Mouse (Mus musculus) spleen, postnatal 36 days (tissue): ENCODE measurements around the gene Sema4b.
A peak's percentile ranks its signal among the peaks of the same experiment; 100 is the strongest.

Source experiments
- DNase-seq, 2 experiments: peaks; one replicate each; pipeline ENCODE4 v3.0.0; 2022; ENCODE audit warnings: low spot score in 2 of 2, mixed read lengths in 1 of 2

The Sema4b gene

DNA sequence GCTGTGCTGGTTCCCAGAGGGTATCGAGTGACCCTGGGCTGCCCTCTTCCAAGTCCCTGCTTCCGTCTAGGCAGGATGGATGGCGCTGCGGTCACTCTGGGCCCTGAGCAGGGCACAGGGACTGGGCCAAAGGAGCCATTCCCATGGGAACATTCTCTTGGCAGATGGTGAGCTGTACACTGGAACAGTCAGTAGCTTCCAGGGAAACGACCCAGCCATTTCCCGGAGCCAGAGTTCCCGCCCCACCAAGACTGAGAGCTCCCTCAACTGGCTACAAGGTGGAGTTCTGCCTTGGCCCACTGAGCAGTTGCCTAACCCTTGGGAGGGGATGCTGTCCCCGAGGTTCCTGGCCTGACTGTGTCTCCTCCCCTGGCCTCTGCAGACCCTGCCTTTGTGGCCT lies 29.9 kb downstream of the Sema4b start:
- no peak for DNase-seq

DNA sequence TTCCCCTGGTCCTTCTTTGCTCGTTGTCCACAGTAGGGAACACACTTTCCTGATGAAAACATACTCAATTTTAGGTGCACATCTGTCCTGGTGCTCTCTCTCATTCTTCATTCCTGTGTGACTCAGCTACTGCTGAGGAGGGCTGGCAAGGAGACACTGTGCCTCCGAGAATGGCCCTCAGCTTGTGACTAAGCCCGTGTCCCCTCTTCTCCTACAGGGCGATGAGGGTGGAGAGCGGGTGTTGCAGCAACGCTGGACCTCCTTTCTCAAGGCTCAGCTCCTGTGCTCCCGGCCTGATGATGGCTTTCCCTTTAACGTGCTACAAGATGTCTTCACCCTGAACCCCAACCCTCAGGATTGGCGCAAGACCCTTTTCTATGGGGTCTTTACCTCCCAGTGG lies 32.0 kb downstream of the Sema4b start:
- DNase-seq, result no peak

DNA sequence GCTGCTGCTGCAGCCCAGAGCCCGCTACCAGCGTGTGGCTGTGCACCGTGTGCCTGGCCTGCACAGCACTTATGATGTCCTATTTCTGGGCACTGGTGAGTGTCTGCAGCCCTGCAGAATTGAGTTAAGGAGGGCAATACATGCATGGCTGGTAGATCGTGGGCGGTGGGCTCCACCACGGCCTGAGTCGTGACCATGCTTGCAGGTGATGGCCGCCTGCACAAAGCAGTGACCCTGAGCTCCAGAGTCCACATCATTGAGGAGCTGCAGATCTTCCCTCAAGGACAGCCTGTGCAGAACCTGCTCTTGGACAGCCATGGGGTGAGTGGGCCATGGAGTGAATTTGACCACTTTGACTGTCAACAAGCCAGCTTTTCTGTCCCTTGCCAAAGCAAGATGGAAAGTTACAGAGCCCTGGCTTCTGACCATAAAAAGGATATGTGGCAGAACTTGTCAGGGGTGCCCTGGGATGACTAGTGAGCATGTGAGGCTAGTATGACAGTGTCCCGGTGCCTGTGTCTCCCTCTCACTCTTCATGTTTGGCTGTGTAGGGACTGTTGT lies 33.7 kb downstream of the Sema4b start:
- DNase-seq, result no peak

DNA sequence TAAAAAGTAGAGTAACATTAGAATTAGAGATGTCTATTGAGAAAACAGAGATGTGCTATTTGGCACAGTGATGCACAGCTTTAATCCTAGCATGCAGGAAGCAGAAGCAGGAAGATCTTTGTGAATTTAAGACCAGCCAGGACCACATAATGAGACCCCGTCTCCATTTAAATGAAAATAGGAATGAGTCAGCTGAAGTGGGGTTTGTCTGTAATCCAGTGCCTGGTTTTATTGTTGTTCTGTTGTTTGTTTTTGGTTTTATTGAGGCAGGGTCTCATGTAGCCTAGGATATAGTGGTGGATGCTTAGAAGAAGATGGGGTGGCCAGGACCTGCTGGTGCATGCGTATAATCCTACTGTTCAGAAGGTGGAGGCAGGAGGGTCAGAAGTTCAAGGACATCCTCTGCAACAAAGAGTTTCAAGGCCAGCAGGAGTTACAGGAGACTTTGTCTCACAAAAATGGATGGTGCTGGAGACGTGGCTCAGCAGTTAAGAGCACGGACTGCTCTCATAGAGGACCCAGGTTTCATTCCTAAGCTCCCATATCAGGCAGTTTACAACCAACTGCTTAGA lies 34.6 kb downstream of the Sema4b start:
- no peak for DNase-seq

DNA sequence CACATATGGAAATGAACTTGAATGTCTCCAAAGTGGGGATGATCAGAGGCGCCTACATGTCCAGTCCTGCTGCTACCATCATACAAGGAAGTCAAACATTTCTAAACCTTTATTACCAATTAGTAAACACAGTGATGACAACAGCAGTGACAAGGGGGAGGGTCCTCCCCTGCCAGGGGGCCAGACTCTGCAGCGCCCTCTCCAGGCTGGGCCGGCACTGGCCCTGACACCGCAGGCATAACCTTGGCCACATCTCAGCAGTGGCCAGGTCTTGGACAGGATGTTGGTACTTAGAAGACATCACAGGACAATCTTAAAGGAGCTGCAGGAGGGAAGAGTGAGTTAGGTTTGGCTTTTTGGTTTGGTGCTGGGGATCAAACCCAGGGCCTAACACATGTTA lies 40.4 kb downstream of the Sema4b start:
- DNase-seq, result no peak

DNA sequence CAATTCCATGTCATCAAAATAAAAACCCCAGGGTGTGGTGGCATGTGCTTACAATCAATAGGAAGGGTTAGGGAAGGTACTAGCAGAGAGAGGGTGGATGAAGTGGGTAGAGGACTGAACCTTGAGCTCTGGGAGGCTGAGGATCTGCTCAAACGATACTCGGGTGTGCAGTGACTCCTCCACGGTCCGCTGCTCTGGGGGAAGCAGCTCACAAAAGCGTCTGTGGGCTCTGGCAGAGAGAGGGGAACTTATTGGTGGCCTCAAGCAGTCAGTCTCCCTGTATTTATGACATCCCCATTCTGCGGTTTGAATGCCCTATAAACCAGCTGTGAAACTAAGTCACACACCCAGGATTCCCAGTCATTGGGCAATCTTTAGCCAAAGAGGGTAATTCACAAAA lies 43.6 kb downstream of the Sema4b start:
- DNase-seq, result peak; percentile 47 to 65

DNA sequence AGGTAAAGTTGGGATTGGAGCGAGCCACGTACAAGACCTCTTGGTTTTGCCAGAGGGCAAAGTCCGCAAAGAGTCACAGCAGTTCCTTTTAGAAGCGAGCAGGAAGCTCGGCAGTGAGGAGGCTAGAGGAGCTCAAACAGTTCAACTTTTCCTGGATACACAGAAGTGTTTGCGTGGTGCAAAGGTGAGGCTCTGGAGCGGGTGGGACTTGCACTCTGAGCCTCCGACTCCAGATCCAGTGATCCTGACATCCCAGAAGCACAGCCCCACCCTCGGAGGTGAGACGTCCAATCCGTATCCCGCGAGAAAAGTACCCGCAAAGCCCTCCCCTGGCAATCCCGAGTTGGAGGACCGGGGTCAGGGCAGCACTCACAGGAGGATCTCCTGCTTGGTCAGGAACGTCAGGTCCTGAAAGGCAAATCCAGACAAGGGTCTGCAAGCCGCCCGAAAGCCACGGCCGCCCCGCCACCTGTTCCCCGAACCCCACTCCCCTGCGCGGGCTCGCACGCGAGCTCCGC lies 45.4 kb downstream of the Sema4b start:
- DNase-seq, result no peak

DNA sequence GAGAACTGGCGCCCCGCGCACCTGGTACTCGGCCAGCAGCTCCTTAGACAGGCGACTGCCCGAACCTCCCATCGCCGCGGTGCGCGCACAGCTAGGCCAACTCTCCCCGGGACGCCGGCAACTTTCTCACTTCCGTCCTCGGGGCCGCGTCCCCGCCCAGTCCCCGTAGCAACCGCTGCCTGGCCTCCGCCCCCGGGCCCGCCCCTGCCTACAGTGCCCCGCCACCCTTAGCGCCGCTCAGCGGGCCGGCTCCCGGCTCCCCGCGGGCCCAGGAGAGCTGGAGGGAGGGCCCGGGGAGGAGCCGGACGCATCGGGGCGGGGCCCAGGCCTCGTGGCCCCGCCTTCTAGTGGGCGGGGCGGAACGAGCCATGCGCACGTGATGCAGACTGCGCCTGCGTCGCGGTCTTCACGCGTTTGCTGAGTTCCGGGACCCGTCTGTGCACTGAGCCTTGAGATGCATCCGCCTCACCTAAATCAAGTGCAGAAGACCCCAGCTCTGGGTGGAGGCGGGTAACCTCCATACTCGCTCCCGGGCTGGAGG lies 45.9 kb downstream of the Sema4b start, which contains the start of the genes Cib1 and Gdpgp1:
Cib1 (minus strand) TSS at position 325 of the 541 bp plus-strand sequence.
Gdpgp1 (plus strand) TSS at position 377 of the 541 bp plus-strand sequence.
- peak; percentile 98 to 99 for DNase-seq

DNA sequence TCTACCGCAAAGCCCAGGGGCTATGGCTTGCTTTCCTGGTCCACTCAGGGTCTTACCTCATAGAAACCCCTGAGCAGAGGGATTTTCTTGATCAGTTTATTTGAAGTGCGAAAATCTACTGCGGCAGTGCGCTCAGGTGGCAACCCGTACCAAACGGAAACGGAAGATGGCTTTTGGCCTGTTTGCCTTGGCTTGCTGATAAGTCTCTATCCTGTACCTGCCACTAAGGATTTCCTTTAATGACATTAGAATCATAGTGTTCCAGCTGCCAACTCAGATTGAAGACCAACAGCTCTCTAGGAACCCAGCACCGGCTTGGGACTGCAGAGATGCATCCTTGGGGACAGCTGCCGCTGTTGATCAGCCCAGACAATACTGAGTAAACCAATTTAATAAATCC lies 47.2 kb downstream of the Sema4b start:
- no peak for DNase-seq

DNA sequence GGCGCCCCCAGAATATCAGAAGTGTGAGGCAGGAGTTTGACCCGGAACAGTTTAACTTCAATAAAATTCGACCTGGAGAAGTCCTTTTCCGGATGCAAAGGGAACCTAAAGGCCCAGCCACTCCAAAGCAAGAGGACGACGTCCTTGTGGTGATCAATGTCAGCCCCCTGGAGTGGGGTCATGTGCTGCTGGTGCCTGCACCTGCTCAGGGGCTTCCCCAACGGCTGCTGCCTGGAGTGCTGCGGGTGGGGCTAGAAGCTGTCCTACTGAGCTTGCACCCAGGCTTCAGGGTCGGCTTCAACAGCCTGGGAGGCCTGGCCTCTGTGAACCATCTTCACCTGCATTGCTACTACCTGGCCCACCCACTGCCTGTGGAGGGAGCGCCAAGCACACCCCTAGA lies 51.9 kb downstream of the Sema4b start:
- DNase-seq, result no peak

DNA sequence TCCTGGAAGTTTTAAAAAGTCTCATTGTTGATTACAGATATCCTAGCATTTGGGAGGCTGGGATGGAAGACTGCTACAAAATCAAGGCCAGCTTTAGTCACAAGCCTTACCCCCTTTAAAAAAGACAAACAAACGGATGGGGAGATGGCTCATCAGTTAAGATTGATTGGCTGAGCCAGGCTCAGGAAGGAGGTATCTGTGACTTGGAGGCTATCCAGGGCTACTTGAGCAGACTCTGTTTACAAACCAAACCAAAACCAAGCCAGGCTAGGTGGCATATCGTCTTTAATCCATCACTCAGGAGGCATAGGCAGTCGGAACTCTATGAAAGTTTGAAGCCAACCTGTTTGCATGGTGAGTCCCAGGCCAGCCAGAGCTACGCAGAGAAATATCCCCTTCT lies 55.0 kb downstream of the Sema4b start:
- DNase-seq, result no peak

DNA sequence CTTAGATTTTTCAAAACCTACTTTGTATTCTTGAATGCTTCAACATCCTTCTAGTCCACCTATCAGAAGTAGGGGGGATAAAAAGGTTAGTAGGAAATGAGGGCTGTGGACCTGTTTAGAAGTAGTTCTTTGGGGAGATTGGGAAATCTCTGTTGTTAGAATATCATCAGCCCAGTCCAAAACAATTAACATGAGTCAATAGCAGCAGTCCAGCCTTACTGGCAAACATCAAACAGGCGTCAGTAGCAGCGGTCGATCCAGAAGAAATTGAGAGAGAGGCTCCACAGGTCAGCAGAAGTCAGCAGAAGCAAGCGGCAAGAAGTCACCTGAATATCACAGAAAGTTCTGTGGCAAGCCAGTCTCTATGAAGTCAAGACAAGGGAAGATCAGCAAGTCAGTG lies 58.2 kb downstream of the Sema4b start:
- no peak for DNase-seq

DNA sequence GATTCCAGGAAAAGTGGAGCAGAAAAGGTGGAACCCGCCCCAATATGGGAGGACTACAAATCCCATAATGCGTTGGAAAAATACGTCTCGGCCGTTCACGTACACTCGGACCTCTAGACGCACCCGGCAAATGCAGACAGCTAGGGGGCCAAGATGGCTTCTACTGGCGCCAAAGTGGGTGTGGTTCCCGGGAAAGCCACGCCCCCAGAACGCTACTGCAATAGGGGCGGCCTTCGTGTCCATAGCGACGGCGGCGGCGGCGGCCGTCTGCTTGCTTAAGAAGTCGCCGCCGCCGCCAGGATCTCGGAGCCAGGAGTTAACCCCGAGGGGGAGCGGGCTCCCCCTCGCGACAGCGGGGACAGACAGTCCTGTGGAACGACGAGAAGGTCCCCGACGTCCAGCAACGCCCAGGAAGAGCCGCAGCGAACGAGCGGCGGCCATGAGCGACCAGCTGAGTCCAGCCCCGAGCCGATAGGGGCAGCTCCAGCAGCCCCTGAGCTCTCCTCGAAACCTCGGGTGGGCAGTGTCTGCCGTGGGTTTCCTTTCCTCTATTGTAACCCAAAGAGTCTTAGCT lies 59.6 kb downstream of the Sema4b start, which contains the start of gene Ttll13:
Ttll13 (plus strand) TSS at position 229 of the 574 bp plus-strand sequence.
- DNase-seq, result peak; percentile 97

DNA sequence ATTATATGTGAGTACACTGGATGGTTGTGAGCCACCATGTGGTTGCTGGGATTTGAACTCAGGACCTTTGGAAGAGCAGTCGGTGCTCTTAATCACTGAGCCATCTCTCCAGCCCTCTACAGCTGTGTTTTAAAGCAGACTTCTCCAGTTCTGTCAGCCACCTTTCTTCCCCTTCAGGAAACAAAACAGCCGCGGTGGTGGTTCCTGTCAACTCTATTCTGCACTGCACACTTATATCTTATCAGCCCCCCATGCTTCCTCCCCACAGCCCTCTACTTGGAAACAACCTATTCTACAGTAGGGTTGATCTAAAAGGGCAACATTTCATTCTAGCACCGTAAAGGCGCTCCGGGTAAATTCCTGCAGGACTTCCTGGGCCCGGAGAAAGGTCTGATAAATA lies 60.2 kb downstream of the Sema4b start:
- no peak for DNase-seq

DNA sequence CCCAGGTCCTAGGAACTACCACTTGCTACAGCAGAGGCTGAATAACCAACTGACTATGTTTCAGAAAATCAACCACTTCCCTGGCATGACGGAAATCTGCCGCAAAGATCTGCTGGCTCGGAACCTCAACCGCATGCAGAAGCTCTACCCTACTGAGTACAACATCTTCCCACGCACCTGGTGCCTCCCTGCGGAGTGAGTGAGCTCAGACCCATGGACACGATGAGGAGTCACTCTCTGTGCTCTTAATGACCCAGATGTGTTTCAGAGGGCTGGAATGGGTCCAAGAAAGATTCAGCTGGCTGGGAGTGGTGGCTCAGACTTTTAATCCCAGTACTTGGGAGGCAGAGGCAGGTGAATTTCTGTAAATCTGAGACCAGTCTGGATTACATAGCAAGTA lies 65.8 kb downstream of the Sema4b start:
- DNase-seq, result no peak

DNA sequence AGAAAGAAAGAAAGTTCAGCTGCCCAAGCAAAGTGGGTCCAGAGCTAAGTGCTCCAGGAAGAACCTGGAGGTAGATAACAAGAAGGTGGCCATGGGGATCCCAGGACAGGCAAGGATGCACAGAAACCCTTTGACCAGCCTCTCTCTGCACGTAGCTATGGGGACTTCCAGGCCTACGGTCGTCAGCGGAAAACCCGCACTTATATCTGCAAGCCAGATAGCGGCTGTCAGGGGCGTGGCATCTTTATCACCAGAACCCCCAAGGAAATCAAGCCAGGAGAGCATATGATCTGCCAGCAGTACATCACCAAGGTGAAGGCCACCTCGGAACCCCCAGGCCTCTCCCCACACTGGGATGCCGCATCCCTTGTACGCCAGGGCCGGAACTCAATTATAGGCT lies 66.2 kb downstream of the Sema4b start:
- DNase-seq, result no peak

DNA sequence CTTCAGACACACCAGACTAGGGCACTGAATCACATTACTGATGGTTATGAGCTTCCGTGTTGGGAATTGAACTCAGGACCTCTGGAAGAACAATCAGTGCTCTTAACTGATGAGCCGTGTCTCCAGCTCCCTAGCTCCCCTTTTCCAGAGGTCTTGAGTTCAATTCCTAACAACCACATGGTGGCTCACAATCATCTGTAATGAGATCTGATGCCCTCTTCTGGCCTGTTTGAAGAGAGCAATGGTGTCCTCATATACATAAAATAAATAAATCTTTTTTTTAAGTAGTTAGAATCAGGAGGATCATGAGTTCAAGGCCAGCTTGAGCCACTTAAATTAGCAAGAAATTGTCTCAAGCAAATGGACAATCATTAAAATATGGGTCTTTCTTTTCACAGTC lies 69.3 kb downstream of the Sema4b start:
- DNase-seq, result no peak

DNA sequence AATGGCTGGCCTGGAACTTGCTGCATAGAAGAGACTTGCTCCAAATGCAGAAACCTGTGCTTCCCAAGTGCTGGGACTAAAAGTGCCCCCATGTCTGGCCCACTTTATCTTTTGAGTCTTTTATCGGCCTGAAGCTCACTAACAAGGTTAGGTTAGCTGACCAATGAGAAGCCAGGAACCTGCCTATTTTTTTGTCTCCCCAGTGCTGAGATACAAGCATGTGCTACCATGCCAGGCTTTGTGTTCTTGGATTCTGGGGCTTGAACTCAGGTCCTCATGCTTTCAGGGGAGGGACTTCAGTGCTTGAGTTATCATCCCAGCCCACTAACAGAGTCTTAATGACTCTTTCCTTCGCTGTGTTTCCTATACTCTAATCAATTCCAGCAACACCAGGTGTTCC lies 71.1 kb downstream of the Sema4b start:
- DNase-seq, result no peak

DNA sequence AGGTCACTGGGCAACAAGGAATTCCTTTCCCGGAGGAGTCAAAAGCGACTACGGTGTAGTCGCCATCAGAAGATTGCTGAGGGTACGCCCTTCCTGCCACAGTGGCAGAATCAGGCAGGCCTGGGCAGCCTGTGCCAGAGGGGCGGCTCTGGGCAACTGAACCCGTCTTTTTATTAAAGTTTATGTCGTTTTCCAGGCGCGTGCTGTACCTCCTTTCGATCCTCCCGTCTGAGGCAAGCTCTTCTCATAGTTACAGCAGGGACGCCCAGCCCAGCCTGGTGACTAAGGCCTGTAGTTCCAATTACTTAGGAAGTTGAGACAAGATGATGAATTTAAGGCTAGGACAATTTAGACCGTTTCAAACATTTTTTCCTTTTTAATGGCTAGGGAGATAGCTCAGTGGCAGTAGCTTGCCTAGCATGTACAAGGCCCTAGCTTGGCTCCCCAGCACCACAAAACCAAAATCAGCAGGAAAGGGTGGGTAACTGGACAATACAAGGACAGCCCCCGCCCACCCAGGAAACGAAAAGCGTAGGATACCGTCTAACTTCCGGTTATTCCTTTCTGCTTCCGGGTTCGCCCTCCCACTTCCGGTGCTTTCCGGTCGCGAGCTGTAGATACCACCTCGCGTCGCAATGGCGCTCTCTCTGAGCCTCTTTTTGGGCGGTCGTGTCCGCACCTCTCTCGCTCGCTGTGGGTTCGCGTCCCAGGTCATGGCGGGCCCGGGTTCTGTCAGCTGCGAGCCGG lies 74.2 kb downstream of the Sema4b start, which contains the start of gene Ngrn:
Ngrn (plus strand) TSS at position 591 of the 747 bp plus-strand sequence.
- DNase-seq, result peak; percentile 81 to 87

DNA sequence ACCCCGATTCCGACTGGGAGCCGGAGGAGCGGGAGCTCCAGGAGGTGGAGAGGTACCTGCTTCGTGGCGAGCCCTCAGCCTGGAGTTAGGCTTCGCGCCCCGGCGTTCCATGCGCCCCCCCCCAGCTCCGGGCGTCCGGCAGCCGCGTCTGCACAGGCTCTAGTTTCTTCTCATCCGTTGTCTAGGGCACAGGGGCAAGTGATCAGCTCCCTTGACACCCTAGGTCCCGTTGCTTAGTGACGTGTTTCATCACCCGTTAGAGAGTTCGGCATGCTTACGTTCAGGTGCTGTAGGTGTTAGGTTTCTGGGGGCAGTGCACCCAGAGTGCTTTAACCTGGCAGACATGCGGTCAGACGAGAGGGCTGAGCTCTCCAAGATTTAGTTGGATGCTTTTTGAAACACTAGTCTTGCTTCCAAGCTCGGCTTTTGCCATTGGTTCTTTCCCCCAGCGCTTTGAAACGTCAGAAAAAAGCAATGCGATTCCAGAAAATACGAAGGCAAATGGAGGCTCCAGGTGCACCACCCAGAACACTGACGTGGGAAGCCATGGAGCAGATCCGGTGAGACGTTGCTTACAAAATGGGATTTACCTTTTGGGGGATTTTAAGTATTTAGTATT lies 74.8 kb downstream of the Sema4b start:
- no peak for DNase-seq

DNA sequence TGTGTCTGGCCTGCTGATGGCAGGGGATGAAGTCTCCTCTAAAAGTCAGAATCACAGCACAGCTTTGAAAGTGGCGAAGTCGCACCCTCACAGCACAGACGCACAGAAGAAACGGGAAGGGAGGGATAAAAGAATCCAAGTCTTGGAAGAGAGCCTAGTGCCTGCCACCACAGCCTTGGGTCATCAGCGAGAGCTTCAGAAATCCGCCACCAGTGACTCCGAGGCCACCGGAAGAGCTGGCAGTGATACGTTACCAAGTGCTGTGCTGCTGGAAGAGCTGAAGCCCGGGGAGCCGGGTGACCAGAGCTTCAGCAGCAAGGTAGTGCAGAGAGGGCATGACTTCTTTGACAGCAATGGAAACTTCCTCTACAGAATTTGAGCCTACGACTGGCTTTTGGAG lies 78.0 kb downstream of the Sema4b start:
- no peak for DNase-seq

DNA sequence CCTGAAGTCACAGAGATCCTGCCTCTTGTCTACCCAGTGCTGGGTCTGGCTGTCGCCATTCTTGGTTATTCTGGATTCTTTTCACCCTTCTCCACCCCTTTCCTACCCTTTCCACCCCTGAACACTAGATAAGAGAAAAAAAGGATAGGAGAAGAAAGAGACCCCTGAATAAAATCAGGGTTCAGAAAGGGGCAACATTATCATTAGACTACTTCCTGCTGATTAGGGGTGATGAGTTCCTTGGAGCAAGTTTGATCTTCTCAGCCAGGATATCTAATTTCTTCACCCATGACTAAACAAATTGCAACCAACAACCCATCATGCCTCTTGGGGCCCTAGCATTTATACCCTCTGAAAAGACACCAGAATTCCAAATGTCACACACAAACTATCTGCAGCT lies 81.1 kb downstream of the Sema4b start:
- DNase-seq, result no peak
